Comparison of ENCODE assay signal across 7 mouse cellular contexts in the genomic region with DNA sequence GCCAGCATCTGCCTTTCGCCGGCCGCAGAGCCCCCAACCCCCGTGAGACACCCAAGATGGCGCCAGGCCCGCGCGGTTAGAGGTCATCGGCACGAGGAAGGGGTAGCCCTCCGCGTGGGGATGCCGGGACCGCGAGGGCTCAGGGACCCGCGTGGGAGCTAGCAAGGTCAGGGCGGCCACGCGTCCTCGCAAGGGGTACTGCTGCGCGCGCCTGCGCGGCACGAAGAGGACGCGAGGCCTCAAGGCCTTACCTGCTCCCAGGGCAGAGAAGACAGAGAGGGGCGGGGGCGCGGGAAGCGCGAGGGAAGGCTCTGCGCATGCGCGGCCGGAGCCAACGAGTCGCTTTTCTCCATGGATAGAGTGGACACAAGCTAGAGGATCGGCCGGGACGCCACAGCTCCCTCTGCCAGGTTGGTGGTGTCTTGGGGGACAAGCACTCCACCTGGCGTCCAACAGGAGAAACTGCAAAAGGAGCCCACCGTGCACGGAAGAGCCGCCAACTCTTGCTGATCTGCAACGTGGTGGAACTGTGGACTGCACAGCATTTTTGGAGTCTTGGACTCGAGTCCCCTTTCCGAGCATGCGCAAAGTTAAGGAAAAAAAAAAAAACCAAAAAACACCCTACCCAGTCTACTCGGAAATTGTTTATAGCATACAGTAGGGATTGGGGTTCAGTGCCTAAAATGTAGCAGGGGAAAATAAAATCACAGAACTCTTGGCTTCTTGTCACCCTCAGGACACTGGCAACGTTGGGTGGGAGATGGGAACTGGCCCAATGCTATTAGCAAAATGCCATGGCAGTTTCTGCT. TPM values are rescaled to one million over a fixed set of nuclear protein-coding genes. Genes with fewer than 3 reads are reported as not detected.
DNase-seq lines count a peak whose midpoint lies in the region; ATAC-seq lines count a peak whose summit lies in the region.

No protein-coding gene starts in this region.

- DNase-seq in adrenal gland, adult (ENCODE audit: inconsistent age in 2 of 2, low spot score in 1 of 2) = peak; percentile 98 to 100
- DNase-seq in embryo, embryonic 10.5 days (ENCODE audit: low spot score) = peak; percentile 99
- peak; percentile 99 for DNase-seq in gastrocnemius, postnatal 25 days
- peak; percentile 98 to 99 for DNase-seq in left cerebral cortex, postnatal 25 days (ENCODE audit: low spot score in 2 of 2)
- DNase-seq in midbrain, embryonic 10.5 days (ENCODE audit: low spot score) = peak; percentile 99
- DNase-seq in right cerebral cortex, postnatal 4 days = peak; percentile 98

- peaks cover 12% of the 10 kb centered on the region; the same call in 1 of the 2 replicates for H3K4me1 ChIP-seq in intestine, embryonic 15.5 days (replicated peaks)
- H3K4me1 ChIP-seq in midbrain, embryonic 10.5 days = peaks cover 52% of the 10 kb centered on the region

- peak; percentile 92 for ATAC-seq in intestine, embryonic 15.5 days

- H3K9ac ChIP-seq in intestine, embryonic 15.5 days = peak overlapping the region; percentile 97

- H3K9me3 ChIP-seq in intestine, embryonic 15.5 days = no peaks in the 10 kb centered on the region
- no peaks in the 10 kb centered on the region for H3K9me3 ChIP-seq in midbrain, embryonic 10.5 days (replicated peaks)

- under 1% methylated on average over 53 of the region's 53 CpGs for WGBS in intestine, embryonic 15.5 days
- WGBS in midbrain, embryonic 10.5 days = under 1% methylated on average over 53 of the region's 53 CpGs

- H3K27me3 ChIP-seq in intestine, embryonic 15.5 days (replicated peaks) = no peaks in the 10 kb centered on the region
- H3K27me3 ChIP-seq in midbrain, embryonic 10.5 days (ENCODE audit: low read depth, poor library complexity, severe bottlenecking) = no peaks in the 10 kb centered on the region

- H3K27ac ChIP-seq in intestine, embryonic 15.5 days = peak overlapping the region; percentile 98
- peak overlapping the region; percentile 100 for H3K27ac ChIP-seq in midbrain, embryonic 10.5 days (replicated peaks)

- H3K4me2 ChIP-seq in intestine, embryonic 15.5 days (replicated peaks) = peak overlapping the region; percentile 88

- peak overlapping the region; percentile 82 for H3K4me3 ChIP-seq in intestine, embryonic 15.5 days (replicated peaks)
- H3K4me3 ChIP-seq in midbrain, embryonic 10.5 days = peak overlapping the region; percentile 84

- H3K36me3 ChIP-seq in intestine, embryonic 15.5 days = peaks cover 7% of the 10 kb centered on the region; the same call in 1 of the 2 replicates
- peaks cover 35% of the 10 kb centered on the region for H3K36me3 ChIP-seq in midbrain, embryonic 10.5 days

- intact Hi-C loops in left cerebral cortex, postnatal 25 days (cut with DNase I) = loop anchor here (1.0 to 2.0 kb wide), 4 partner anchors 46 to 153 kb away; a partner anchor contains a TSS

RNA-seq across cellular contexts. Expression of a gene that starts 1.2 kb away (rescaled TPM):
- total RNA-seq in gastrocnemius, postnatal 25 days (2021) = 10 to 100 TPM; 28.6 to 29.3 TPM
- 68.2 and 73.2 TPM in 2 replicates for polyA plus RNA-seq in intestine, embryonic 15.5 days (2015; fragmentation: Nextera tagmentation; extraction: Ambion mirVana)
- total RNA-seq in left cerebral cortex, postnatal 25 days (2021) = 10 to 100 TPM; 11.6 to 14.2 TPM
- 62.3 and 73.7 TPM in 2 replicates for polyA plus RNA-seq in midbrain, embryonic 10.5 days (2016; fragmentation: Nextera tagmentation; extraction: Ambion mirVana)

RNA-seq across cellular contexts. Expression of a gene that starts 45.7 kb away (rescaled TPM):
- total RNA-seq in gastrocnemius, postnatal 25 days (2021) = 10 to 100 TPM; 41.6 to 51.6 TPM
- polyA plus RNA-seq in intestine, embryonic 15.5 days (2015; fragmentation: Nextera tagmentation; extraction: Ambion mirVana) = 25.9 and 31.8 TPM in 2 replicates
- total RNA-seq in left cerebral cortex, postnatal 25 days (2021) = 10 to 100 TPM; 30.9 to 36.8 TPM
- 14.9 and 21.8 TPM in 2 replicates for polyA plus RNA-seq in midbrain, embryonic 10.5 days (2016; fragmentation: Nextera tagmentation; extraction: Ambion mirVana)

RNA-seq across cellular contexts. Expression of a gene that starts 46.1 kb away (rescaled TPM):
- total RNA-seq in gastrocnemius, postnatal 25 days (2021) = 1 to 10 TPM in 1 of 2 experiments, not detected in 1; 1.0 TPM
- 0.57 TPM in 1 of 2 replicates, not detected in the other for polyA plus RNA-seq in intestine, embryonic 15.5 days (2015; fragmentation: Nextera tagmentation; extraction: Ambion mirVana)
- 1 to 10 TPM in 1 of 2 experiments, under 1 TPM in 1; 0.57 to 1.8 TPM for total RNA-seq in left cerebral cortex, postnatal 25 days (2021)
- not detected in 2 replicates for polyA plus RNA-seq in midbrain, embryonic 10.5 days (2016; fragmentation: Nextera tagmentation; extraction: Ambion mirVana)

RNA-seq across cellular contexts. Expression of a gene that starts 51.0 kb away (rescaled TPM):
- total RNA-seq in gastrocnemius, postnatal 25 days (2021) = 10 to 100 TPM; 58.1 to 58.3 TPM
- 27.7 and 28.5 TPM in 2 replicates for polyA plus RNA-seq in intestine, embryonic 15.5 days (2015; fragmentation: Nextera tagmentation; extraction: Ambion mirVana)
- 10 to 100 TPM; 64.4 to 68.3 TPM for total RNA-seq in left cerebral cortex, postnatal 25 days (2021)
- 26.0 and 31.1 TPM in 2 replicates for polyA plus RNA-seq in midbrain, embryonic 10.5 days (2016; fragmentation: Nextera tagmentation; extraction: Ambion mirVana)

Comparison
In these comparisons a context has a peak if more than half of its experiments do, and no peak if none do; other contexts are left out.
1. Peak in every context shown above with its lines: DNase-seq, ATAC-seq, H3K4me3 ChIP-seq and H3K27ac ChIP-seq.